Mouse (Mus musculus) hindbrain, embryonic 15.5 days (tissue): ENCODE data around the gene Tinagl1. TPM values are rescaled to one million over a fixed set of nuclear protein-coding genes. Genes with fewer than 3 reads are reported as not detected.

Experiments
- polyA plus RNA-seq: library from polyadenylated mRNA; unstranded; fragments of >200 nt; fragmentation: Nextera tagmentation; extraction: Ambion mirVana; gene quantifications from 2 replicates; pipeline ENCODE4 v1.2.1, GENCODE M21; 2015

Tinagl1 gene
- polyA plus RNA-seq, 1 experiment from 2014 or later = 8.2 TPM

Other genes with a start within 250 kb of the Tinagl1 start
- gene Spocd1, start 245.9 kb downstream of the Tinagl1 start, polyA plus RNA-seq = 0.12 and 0.16 TPM in 2 replicates
- 16.4 and 17.4 TPM in 2 replicates for gene Adgrb2, start 190.3 kb downstream of the Tinagl1 start, polyA plus RNA-seq
- 13.4 and 13.9 TPM in 2 replicates for gene Col16a1, start 127.3 kb downstream of the Tinagl1 start, polyA plus RNA-seq
- gene Pef1, start 72.6 kb downstream of the Tinagl1 start, polyA plus RNA-seq = 67.5 and 69.1 TPM in 2 replicates
- 3.4 and 5.1 TPM in 2 replicates for gene Hcrtr1, start 35.8 kb downstream of the Tinagl1 start, polyA plus RNA-seq
- gene Gm853, start 47.3 kb upstream of the Tinagl1 start, polyA plus RNA-seq = 1.1 and 1.3 TPM in 2 replicates
- 36.3 and 37.5 TPM in 2 replicates for gene Serinc2, start 104.1 kb upstream of the Tinagl1 start, polyA plus RNA-seq
- gene Fabp3, start 133.5 kb upstream of the Tinagl1 start, polyA plus RNA-seq = 265 and 266 TPM in 2 replicates
- 1.9 TPM in 2 replicates for gene Gm10570, start 133.6 kb upstream of the Tinagl1 start, polyA plus RNA-seq
- 84.2 and 85.5 TPM in 2 replicates for gene Zcchc17, start 184.8 kb upstream of the Tinagl1 start, polyA plus RNA-seq
- 95.3 and 98.3 TPM in 2 replicates for gene Snrnp40, start 185.0 kb upstream of the Tinagl1 start, polyA plus RNA-seq